Mouse (Mus musculus) testis, adult 2 months (tissue): ENCODE measurements at regions not wholly inside any gene's neighbourhood (a gene's known extent, or its start where the extent isn't known, plus 50 kb on each side); places are given as distances from the start of the nearest gene placed in this dataset.

Source experiments
- H3K27ac ChIP-seq: fragments of 200-500 bp; 2 replicates; pipeline ENCODE4 v1.5.1; 2012; ENCODE audit warnings: low read depth, low read length; ENCODE audit not compliant: control insufficient read depth, insufficient read depth
- H3K27me3 ChIP-seq: fragments of 200-500 bp; 2 replicates; pipeline ENCODE4 v1.6.1; 2012; ENCODE audit warnings: mild to moderate bottlenecking, low read length, moderate library complexity; ENCODE audit not compliant: control insufficient read depth, insufficient read depth
- H3K36me3 ChIP-seq: fragments of 200-500 bp; 2 replicates; pipeline ENCODE4 v1.6.1; 2012; ENCODE audit warnings: mild to moderate bottlenecking, low read length; ENCODE audit not compliant: control insufficient read depth, insufficient read depth
- H3K4me1 ChIP-seq: fragments of 200-500 bp; 2 replicates; pipeline ENCODE4 v1.6.1; 2012; ENCODE audit warnings: low read length; ENCODE audit not compliant: control insufficient read depth, insufficient read depth
- H3K4me3 ChIP-seq: fragments of 200-500 bp; 2 replicates; pipeline ENCODE4 v1.5.1; 2012; ENCODE audit warnings: low read depth, mild to moderate bottlenecking, low read length, moderate library complexity, mixed read lengths; ENCODE audit not compliant: control insufficient read depth
- CTCF ChIP-seq: fragments of 200-500 bp; IDR thresholded peaks from 2 replicates; pipeline ENCODE4 v1.5.1; 2012; ENCODE audit warnings: low read depth, mild to moderate bottlenecking, inconsistent platforms, low read length, moderate library complexity; ENCODE audit not compliant: control insufficient read depth, insufficient read depth, insufficient replicate concordance
- POLR2A ChIP-seq: fragments of 200-500 bp; IDR thresholded peaks from 2 replicates; pipeline ENCODE4 v1.6.1; 2012; ENCODE audit warnings: low read depth, mild to moderate bottlenecking, inconsistent platforms, low read length, moderate library complexity; ENCODE audit not compliant: control insufficient read depth

DNA sequence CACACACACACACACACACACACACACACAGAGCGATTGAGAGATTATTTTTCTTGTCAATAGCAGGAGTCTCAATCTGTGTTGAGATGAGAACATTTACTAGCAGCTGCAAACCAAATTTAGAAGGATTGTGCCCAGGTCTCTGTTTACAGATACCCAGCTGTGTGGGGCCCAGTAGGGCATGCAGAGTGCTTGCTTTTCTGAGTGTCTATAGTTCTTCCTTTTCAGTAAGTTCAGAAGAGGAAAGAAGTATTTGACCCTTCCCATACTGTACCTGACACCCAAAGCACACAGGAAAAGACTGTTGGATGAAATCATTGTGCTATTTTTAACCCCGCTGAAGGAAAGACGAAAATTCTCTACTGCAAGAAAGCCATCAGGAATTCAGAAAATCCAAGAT, 110.3 kb upstream of the Gm5148 start:
- no peak overlapping the region for H3K27ac ChIP-seq
- no peak overlapping the region for H3K4me3 ChIP-seq
- TF ChIP-seq CTCF (no peak), POLR2A (no peak)

DNA sequence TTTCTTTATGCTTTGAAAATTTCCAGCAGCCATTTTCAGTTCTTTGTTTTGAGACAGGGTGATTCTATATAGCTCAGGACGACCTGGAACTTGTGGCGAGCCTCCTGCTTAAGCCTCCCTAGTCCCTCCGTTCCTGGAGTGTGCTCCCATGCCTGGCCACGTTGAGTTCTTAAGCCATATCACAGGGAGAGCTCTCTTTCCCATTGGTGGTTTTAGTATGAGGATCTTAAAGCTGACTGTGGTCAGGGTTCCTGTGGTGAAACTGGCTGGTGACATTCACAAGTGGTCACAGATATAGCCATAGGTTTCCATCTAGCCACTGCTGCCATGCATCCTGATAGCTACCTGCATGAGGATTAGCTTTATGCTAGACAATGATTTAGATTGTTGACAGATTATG, 109.1 kb upstream of the Gm5148 start:
- Histone ChIP-seq H3K4me1 (peaks cover 3% of the 10 kb centered on the region; the same call in 1 of the 2 replicates), H3K27ac (no peak overlapping the region), H3K27me3 (no peaks in the 10 kb centered on the region), H3K36me3 (no peaks in the 10 kb centered on the region), H3K4me3 (no peak overlapping the region)
- TF ChIP-seq POLR2A: no peak
- TF ChIP-seq CTCF: no peak

More for the DNA sequence above, 110.3 kb upstream of the Gm5148 start:
- Histone ChIP-seq H3K27me3 (no peaks in the 10 kb centered on the region), H3K4me1 (peaks cover 7% of the 10 kb centered on the region), H3K36me3 (no peaks in the 10 kb centered on the region)

DNA sequence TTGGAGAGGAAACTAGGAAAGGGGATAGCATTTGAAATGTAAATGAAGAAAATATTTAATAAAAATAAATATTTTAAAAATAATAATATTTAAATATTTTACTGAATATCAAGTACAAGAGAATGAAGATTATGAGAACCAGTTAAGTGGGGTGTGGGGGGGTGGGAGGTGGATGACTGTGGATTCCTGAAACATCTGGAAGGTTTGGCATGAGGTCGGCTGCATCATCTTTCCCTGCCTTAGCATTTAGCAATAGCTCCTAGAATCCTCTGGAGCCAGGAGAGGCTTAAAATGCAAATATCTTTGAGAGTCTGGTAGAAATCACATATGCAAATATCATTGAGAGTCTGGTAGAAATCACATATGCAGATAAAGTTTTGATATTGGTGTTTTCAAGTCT, 103.3 kb upstream of the Gm5148 start:
- Histone ChIP-seq H3K4me3 (no peak overlapping the region), H3K4me1 (no peaks in the 10 kb centered on the region), H3K27ac (no peak overlapping the region), H3K36me3 (no peaks in the 10 kb centered on the region), H3K27me3 (no peaks in the 10 kb centered on the region)
- TF ChIP-seq POLR2A: no peak
- no peak for TF ChIP-seq CTCF

DNA sequence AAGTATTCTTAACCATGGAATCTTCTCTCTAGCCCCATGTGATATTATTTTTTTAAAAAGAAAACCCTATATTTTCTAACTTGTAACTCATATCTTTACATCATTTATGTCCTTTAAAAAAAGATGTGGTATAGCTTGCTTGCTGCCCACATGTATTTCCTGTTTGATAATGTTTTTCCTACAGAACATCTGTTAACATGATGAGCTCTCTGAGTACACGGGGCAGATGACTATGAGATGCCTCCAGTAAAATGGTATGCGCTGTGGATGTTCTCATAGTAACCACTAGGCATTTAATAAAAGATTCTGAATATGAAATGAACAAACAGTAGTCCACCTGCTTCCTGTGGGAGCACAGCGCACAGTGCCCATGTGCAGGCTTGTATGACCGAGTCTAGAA, 101.3 kb upstream of the Gm5148 start:
- no peak overlapping the region for H3K4me3 ChIP-seq
- H3K4me1 ChIP-seq: no peaks in the 10 kb centered on the region
- TF ChIP-seq POLR2A: no peak
- no peak for TF ChIP-seq CTCF
- H3K36me3 ChIP-seq: no peaks in the 10 kb centered on the region
- H3K27ac ChIP-seq: no peak overlapping the region
- no peaks in the 10 kb centered on the region for H3K27me3 ChIP-seq

DNA sequence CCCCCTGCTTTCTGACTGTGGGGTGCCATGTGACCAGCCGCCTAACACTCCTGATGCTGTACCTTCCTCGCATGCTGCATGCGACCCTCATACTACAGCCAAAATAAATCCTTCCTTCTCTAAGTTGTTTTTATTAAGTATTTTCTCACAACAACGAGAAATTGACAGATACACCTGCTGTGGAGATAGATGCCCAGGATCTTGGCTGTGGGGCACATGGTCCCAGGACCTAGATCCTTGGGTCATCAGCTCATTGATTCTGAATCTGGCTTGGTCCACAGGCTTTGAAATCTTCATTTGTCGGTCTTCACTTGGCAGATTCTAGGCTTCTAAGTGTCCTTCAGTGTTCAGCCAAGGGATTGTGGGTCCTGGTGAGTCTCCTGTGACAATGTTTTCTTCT, 100.4 kb upstream of the Gm5148 start:
- H3K27ac ChIP-seq: no peak overlapping the region
- no peak for TF ChIP-seq POLR2A
- no peak for TF ChIP-seq CTCF
- H3K4me1 ChIP-seq: no peaks in the 10 kb centered on the region
- H3K27me3 ChIP-seq: no peaks in the 10 kb centered on the region
- H3K36me3 ChIP-seq: no peaks in the 10 kb centered on the region
- no peak overlapping the region for H3K4me3 ChIP-seq

DNA sequence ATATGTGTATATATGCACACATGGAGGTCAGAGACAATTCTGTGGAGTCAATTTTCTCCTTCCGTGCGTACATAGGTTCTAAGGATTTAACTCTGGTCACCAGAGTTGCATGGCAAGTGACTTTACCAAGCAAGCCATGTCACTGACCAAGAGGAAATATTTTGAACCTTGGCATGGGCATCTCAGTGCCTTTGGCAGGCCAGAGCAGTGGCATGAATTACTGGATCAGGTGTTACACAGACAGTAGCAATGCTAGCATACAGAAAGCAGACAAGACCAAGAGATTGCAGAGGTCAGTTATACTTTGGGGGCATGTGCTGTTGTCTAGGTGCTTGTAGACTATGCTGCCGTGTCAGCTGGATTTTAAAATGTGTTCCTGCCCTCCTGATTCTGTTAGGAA, 95.2 kb upstream of the Gm5148 start:
- no peaks in the 10 kb centered on the region for H3K27me3 ChIP-seq
- H3K36me3 ChIP-seq: no peaks in the 10 kb centered on the region
- no peaks in the 10 kb centered on the region for H3K4me1 ChIP-seq
- no peak overlapping the region for H3K27ac ChIP-seq
- no peak overlapping the region for H3K4me3 ChIP-seq
- no peak for TF ChIP-seq CTCF
- no peak for TF ChIP-seq POLR2A

DNA sequence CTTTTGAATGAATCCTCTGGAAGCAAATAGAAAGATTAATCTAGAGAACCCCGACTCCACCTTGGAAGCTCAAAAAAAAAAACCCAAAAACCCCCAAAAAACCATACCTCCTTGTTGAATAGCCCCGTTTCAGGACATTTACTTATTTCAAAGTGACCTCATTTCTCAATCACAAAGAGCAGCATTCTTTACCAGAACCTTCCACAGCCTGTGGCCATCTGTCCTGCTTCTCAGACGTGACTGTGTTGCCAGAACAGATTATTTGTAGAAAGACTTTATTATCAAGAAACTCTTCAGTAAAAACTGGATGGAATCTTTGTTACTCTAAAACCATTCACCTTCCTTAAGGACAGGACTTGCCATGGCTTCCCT, 93.1 kb upstream of the Gm5148 start:
- H3K27ac ChIP-seq: no peak overlapping the region
- TF ChIP-seq POLR2A: no peak
- no peak for TF ChIP-seq CTCF
- H3K4me3 ChIP-seq: no peak overlapping the region
- H3K4me1 ChIP-seq: no peaks in the 10 kb centered on the region
- no peaks in the 10 kb centered on the region for H3K27me3 ChIP-seq
- H3K36me3 ChIP-seq: no peaks in the 10 kb centered on the region
